Mouse (Mus musculus): ENCODE data around the gene 6430531B16Rik.

The 6430531B16Rik gene

DNA sequence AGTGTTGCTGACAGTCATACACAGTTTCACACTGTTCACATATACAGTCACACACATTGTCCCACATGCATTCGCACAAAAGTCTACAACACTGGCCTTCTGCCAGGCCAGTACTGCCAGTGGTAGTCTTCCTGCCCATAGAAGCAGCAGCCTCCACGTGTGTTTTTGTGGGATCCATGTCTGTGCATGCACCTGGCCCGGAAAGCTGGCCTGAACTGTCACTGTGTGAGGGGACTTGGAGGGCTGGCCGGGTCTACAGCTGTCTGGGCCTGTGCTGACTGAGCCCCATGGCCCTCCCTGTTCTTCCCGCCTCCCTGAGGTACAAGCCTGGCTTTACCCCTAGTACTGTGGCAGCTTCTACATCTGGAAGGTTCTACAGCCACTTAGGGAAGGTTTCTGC, 7.6 kb downstream of the 6430531B16Rik start:
- DNase-seq (ENCODE audit: low spot score in 2 of 2), result no peak

DNA sequence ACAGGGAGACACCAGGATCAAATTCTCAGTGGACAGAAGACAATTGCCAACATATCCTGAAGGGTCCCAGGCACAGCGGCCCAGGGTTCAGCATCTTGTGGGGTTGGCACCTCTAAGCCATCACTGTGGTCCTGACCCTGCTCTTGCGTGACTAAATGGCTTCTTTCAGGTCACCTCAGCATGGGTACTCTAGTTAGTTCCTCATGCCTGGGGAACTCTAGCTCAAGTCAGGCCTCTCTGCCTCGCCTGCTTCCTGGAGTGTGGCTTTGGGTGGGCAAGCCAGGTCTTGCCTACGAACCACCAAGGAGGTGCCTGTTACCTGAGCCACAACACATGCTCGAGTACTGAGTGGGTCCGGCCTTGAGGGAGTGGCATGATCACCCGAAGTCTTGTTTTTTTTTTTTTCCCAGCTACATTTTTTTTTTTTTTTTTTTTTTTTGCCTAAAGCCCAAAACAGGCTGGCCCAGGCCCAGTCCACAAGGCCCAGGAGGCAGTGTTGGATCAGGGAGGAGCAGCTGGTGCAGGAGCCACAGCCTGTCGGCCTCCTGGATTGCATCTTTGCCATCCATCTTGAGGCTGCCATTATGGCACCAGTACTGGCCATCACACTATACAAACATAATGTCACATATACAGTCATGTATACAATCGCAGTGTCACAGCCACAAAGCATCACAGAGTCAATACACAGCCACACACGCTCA, 8.2 kb downstream of the 6430531B16Rik start:
- no peak for DNase-seq (ENCODE audit: low spot score in 2 of 2)

DNA sequence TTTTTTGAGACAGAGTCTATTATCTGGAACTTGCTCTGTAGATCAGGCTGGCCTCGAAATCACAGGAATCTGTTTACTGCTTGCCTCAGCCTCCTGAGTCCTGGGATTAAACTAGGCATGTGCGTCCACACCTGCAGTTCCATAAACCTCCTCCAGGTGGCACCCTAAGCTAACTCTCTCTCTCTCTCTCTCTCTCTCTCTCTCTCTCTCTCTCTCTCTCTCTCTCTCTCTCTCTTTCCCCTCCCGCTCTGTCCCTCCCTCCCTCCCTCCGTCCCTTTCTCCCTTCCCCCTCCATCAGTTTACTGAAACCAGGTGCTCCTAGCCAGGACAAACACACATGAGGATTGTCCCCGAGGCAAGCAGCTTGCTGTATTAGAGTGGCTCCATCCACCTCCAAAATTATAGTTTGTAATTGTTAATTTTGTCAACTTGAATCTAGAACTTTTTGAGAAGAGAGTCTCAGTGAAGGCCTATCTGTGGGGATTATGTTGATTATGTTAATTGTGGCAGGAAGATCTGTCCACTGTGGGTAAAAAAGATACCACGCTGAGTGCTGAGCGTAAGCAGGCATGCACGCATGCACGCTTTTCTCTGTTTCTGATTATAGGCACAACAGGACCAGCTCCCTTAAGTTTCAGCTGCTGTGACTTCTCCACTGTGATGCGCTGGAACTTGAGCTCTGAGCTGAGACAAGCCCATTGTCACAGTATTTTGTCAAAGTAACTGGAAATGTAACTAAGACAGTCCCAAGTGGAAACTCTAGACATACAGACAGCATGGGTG, 9.0 kb downstream of the 6430531B16Rik start:
- peak; percentile 73 to 84 for DNase-seq (ENCODE audit: low spot score in 2 of 2)

DNA sequence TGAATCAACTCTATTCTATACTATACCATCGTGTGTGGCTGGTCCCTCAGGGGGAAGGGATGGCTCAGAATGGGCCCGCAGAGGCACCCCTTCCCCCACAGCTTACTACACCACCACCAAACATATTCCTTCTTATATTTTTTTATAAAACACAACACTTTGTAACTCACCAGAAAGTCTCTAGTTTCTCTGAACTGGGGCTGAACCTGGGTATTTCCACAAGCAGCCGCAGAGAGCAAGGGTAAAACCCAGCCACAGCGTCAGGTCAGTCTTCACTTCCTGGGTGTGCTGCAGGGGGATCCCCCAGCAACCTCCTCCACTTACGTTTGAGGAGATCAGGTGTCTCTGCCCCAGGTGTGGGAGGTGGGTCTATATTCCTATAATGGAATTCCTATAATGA, 10.1 kb downstream of the 6430531B16Rik start:
- no peak for DNase-seq (ENCODE audit: low spot score in 2 of 2)

DNA sequence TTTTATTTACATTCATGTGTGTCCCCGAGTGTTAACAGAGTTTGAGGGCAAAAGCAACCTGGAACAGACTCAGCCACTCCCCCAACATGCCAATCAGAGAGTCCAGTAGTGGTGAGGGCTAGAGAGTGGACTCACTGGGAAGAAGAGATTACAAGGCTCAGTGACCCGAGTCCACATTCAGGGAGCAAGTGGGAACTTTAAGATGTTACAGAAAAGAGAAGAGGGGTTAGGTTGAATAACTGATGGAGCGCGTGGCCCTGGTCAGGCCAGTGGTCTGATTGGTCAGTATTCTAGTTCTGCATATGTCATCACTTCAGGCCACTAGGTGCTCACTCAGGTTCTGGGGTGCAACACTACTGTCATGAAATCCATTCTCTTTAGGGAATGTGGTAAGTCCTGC, 11.4 kb downstream of the 6430531B16Rik start:
- no peak for DNase-seq (ENCODE audit: low spot score in 2 of 2)

DNA sequence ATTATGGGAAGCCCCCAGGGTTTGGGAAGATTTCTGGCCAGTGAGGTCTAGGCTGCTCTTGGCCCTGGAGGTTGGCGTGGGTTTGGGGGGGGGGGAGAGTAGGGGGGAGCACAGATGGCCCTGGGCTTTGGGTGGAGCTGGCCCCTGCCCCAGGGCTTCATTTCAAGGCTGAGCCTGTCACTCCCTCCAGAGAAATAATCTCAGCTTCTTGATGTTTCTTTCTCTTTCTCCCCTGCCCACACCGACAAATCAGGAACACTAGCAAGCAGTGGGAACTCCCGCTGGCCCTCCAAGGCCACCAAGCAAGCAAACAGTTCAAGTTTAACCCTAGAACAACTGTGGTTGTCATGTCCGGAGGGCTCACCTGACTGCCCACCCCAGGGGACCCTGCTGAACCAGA, 14.7 kb downstream of the 6430531B16Rik start:
- DNase-seq (ENCODE audit: low spot score in 2 of 2), result no peak

DNA sequence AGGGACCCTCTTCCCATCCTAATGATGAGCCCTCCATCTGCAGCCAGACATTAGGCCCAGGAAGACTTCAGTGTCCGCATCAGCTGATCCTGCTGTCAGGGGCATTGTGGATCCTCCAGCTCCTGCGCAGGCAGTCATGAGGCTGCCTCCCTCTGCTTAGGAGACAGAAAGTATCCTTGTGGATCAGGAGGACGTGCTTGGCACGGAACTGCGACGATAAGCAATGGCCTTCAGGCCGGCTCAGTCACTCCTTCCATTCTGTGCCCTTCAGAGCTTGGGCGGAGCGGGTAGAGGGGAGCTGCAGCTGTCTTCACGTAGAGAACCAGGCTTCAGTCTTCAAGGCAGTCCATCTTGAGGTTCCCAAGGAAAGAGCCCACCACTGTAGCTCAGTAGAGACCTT, 17.4 kb downstream of the 6430531B16Rik start:
- no peak for DNase-seq (ENCODE audit: low spot score in 2 of 2)

DNA sequence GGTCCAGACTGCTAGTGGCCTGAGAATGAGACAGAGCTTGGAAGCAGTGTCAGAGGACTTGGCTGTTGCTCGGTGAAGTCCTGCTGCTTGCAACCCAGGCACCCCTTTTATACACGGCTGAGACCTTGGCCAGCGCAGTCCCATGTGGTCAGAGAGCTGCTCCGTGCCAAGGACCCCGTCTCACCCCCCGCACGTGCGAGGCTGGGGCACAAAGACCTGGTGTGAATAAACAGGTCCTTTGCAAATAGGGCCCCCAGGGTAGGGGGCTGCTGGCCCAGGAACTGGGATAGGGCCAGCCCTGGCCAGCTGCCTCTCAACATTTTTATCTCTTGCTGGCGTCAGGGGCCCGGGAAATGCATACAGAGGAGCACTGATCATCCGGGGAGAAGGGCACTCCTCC, 20.6 kb downstream of the 6430531B16Rik start:
- no peak for DNase-seq (ENCODE audit: low spot score in 2 of 2)

DNA sequence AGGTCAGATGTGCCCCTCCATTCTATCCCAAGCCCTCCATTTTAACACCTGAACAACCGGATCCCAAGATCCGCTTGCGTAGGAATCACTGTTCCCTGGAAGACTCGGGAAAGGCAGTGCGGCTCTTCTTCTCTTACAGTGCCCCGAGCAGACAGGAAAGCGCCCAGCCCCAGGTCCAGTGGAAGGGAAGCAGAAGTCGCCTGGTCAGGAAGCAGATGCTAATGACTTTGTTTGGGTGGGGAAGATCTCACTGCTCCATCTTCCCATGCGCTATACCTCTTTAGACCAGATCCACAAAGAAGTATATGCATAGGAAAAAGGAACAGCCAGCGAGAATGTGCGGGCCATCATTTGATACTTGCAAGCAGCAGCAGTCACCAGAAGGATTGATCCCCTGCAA, 21.1 kb downstream of the 6430531B16Rik start:
- no peak for DNase-seq (ENCODE audit: low spot score in 2 of 2)

DNA sequence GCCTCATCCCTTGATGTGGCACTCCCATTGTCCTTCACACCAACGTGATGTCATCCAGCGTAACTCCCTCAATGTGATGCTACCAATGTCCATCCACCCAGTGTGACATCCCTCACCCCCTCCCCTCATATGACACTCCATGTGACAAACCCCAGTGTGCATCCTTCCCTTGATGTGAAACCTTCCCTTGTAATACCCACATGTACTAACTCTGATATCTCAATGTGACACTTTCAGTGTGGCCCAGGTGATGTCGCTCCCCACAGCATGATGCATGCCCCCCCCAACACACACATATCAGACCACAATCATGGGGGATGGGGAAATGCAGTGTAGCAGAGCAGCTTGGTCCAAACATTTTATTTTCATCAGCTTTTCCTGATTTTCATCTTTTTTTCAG, 21.9 kb downstream of the 6430531B16Rik start:
- no peak for DNase-seq (ENCODE audit: low spot score in 2 of 2)

DNA sequence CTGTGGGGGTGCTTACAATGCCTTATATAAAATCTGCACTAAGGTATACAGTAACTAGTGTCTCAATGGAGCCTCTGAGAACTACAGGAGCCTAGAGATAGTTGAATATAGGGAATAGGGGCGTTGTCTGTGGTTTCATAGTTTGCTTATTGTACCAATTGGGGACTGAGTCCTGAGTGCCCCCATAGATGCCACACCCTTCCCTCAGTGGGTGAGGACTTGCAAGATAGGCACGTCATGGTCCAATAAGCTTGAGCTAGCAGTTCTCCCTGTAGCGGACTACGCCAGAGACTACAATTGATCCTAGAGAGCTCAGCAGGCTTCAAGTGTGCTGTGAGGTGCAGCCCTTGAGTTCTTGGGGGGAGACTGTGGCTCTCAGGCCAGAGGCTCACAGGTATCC, 23.1 kb downstream of the 6430531B16Rik start:
- no peak for DNase-seq (ENCODE audit: low spot score in 2 of 2)

DNA sequence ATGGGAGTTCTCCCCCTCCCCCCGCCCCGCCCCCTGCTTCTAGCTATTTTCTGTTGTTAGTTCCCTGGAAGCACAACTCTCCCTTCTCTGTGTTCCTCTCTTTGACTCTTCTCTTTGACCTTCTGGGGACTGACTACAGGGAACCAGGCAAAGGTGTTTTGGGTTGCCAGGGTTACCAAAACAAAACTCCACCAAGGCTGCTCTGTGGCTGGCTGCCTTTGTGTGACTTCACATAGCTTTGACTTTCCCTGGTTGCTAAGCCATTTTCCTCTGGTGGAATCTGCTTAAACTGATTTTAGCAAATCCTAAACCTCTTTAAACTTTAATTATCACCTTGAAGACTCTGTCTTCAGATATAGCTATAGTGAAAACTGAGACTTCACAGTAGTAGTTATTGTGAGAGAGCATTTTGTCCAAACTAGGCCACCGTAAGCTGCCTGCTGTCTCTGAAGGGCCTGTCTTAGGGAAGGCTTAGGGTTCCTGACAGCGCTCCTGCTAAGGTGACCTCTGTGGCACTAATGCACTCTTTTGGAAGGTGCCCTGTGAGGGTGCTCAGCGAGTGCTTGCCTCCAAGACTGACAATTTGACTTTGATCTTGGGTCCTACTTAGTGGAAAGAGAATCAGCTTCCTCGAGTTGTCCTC, 26.4 kb downstream of the 6430531B16Rik start:
- no peak for DNase-seq (ENCODE audit: low spot score in 2 of 2)

DNA sequence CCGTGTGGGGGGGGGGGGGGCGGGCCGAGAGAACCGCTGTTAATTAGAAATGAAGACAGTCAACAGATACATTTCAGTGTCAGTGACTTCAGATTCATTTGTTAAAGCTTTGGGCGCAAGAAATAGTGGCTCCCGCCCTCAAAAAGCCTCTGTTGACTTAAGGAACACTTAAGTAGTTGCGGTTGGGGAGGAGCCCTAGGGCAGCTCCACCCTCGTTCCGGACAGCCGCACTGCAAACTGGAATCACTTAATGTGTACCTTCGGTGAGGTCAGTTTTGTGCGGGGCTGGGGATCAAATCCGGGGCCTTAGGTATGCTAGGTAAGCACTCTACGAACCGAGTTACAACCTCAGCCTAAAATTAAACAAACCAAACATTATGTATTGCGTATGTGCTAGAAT, 27.5 kb downstream of the 6430531B16Rik start:
- no peak for DNase-seq (ENCODE audit: low spot score in 2 of 2)

DNA sequence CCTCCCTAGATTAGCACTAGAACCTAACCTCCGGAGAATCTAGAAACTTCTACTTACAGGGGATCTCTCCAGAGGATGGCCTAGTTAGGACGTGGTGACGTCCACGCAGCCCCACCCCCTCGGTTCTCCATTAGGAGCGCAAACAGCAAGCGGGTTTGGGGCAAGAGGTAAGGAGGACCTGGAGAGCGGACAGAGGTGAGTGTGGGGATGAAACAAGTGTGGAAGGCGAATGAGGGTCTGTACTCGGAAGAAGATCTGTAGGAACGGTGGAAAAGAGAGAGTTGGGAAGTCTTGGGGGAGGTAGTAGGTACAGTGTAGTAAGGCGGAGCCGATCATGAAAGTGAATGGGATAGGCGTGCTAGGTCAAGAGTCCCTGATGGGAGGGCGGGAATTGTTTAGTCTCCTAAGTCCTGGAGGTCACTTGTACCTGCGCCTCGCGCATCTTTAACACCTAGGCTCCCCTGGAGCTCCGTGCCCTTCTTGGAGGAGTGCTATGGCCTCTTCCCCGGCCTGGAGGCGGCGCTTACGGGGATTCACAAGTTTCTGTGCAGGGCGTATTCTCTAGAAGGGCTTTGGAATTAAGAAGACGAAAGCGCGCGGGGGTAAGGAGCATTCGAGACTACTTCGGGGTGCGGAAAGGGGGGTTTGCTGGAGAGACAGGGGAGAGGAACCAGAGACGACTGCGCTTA, 28.1 kb downstream of the 6430531B16Rik start:
- DNase-seq (ENCODE audit: low spot score in 2 of 2), result no peak

DNA sequence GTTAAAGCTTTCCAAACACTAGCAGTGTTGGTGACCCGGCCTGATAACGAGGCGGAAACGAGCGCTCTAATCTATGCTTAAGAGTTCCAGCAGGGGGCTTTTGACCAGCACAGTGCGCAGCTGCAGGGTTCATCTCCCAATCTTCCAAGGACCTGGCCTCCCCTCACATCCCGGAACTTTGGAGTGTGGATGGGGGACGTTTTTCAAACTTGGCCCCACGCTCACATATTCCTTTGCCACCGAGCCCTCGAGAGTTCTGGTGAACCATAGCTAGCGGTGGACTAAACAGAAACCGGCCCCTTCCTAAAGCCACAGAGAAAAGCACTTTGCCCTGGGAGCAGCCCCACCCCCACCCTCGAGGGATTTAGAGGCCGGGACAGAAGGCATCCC, 28.7 kb downstream of the 6430531B16Rik start:
- no peak for DNase-seq (ENCODE audit: low spot score in 2 of 2)

DNA sequence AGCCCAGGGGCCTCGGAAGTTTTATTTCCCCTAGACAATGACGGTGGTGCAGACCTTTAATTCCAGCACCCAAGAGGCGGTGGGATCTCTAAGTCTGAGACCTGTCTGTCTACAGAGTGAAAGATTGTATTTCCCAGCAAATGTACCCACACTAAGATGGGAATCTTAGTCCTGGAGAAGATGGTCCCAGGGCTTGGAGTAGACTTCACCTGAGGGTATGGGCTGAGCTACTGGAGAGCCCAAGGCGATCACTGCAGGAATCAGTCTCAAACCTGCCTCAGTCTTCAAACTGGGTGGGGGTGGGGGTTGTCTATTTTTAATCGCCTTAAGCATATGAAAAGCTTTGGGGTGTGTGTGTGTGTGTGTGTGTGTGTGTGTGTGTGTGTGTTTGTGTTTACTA, 32.5 kb downstream of the 6430531B16Rik start:
- no peak for DNase-seq (ENCODE audit: low spot score in 2 of 2)

DNA sequence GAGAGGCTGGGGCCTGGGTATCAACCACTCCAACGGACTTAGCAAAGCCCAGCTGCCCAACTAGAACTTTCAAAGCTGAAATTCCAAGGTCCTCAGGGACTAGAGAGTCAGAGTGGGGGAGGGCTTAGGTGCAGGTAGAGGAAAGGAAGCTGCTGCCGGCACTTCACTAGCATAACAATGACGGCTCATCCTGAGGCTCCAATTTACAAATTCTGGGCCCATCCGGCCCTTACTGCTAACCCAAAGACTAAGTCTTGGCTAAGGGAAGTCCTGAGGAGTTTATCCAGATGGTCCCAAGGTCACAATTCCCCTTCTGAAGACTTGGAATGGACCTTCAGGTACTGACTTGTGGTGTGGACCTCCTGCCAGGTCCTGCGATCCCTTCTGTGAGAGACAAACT, 33.0 kb downstream of the 6430531B16Rik start:
- no peak for DNase-seq (ENCODE audit: low spot score in 2 of 2)

DNA sequence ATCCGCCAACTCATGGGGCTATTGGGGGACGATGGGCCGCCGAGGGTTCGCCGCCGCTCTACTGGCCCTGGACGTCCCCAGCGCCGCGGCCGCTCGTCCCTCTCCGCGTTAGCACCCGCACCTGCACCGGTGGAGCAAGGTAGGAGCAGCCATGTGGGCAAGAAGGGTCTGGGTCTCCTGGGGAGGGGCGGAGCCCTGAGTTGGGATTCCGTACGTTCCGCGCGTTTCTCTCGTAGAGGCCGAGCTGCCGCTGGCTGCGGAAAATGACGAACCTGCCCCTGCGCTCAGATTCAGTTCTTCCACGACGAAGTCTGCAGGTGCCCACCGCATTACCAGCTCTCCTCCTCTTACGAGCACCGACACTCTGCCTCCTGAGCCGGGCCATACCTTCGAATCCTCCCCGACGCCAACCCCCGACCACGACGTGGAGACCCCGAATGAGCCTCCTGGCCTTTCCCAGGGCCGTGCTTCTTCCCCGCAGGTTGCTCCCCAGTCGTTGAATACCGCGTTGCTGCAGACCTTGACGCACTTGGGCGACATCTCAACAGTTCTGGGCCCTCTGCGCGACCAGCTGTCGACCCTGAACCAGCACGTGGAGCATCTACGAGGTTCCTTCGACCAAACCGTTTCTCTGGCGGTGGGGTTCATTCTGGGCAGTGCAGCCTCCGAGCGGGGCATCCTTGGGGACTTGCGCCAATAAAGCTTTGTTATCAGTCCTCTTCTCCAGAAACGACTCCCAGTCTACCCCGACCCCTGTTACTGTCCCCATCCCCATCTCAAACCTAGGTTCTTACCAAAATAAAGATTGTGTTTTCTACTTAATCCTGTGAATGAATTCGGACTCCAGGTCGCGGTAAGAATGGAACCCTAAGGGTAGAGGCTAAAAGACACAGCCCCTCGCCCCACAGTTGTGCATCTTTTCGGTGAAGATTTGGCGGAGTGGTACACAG, 34.0 kb downstream of the 6430531B16Rik start:
- DNase-seq (ENCODE audit: low spot score in 2 of 2), result no peak

DNA sequence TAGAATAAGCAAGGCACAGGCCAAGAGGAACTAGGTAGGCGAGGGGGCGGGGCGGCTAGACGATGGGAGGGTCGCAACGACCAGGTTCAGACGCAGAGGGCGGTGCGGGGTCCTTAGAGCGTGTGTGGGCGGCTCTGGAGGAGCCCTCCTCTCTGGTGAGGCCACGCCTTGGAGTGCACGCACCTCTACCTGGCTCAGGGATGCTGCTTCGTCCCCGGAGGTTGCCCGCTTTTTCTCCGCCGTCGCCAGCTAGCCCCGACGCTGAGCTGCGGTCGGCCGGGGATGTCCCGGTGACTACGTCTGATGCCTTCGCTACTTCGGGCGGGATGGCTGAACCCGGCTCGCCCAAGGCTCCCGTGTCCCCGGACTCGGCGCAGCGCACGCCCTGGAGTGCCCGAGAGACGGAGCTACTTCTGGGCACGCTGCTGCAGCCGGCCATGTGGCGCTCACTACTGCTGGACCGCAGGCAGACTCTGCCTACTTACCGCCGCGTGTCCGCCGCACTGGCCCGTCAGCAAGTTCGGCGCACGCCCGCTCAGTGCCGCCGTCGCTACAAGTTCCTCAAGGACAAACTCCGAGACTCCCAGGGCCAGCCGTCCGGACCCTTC, 34.8 kb downstream of the 6430531B16Rik start, which contains the start of gene Utf1:
Gene Utf1 (plus strand): TSS at position 116 of the 608 bp plus-strand sequence.
- DNase-seq (ENCODE audit: low spot score in 2 of 2), result no peak

DNA sequence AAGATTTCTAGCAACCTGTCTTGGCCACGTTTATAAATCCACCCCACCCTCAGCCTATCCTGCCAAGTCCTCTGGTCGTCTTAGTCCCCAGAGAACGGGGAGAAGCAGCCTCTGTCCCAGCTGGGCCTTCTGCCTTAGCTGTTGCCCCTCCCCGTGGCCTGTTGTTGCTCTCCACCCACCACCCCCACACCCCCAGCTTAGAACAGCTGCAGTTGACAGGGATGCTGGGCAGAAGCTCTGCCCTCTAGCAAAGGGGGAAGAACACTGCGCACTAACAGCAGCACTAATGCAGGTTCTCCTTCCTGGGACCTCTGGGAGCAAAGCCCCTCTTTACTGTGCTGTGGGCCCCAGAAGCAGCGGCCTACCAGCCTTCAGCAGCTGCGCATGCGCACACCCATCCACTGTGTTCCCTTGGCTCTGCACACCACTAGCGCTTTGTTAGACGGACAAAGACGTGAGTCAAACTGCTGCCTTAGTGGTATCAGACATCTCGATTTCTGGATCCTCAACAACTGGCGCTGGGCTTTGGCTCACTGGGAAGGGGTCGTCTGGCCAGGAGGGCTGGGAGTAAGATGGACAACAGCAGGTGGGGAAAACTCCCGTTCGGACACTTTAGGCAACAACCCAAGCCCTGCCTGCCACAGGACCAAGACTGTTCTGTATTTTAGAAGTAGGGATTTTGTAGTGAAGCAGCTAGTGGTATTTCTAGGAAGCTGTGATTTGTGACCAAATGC, 37.9 kb downstream of the 6430531B16Rik start:
- DNase-seq (ENCODE audit: low spot score in 2 of 2), result no peak

Measured in right cerebral cortex, postnatal 36 days (tissue).